Mouse (Mus musculus): ENCODE results near the gene Gm21776. TPM values are rescaled to one million over a fixed set of nuclear protein-coding genes. Genes with fewer than 3 reads are reported as not detected.
"Not testable (repeated sequence)": the region's sequence is repeated elsewhere in the genome, so short reads cannot be mapped to it uniquely, and the experiment has no call there.

Gene Gm21776
- not detected in 2 replicates for polyA plus RNA-seq (2015; fragmentation: Nextera tagmentation; extraction: Ambion mirVana)

GRCm38 (mm10) chrY:76378362-76378761, at the start of gene Gm21776:
TSS of gene Gm21776 (plus strand) at chrY:76378662.
- H3K36me3 ChIP-seq (replicated peaks; ENCODE audit: insufficient read depth, low read length); H3K4me3 ChIP-seq (ENCODE audit: low read depth, low read length); ATAC-seq; H3K9ac ChIP-seq (replicated peaks); H3K27me3 ChIP-seq (ENCODE audit: insufficient read depth, low read length); H3K4me2 ChIP-seq (ENCODE audit: low read depth, low read length); H3K27ac ChIP-seq (ENCODE audit: low read depth); DNase-seq; H3K4me1 ChIP-seq (ENCODE audit: insufficient read depth); H3K9me3 ChIP-seq (ENCODE audit: low read length): not testable (repeated sequence)
- WGBS (ENCODE audit: insufficient replicate concordance) = no CpG with 5 or more reads among the region's 3 CpGs
